Mouse (Mus musculus): Measurements from ENCODE around the gene Cyp2f2.

- TF ChIP-seq POLR2A (IDR thresholded peaks at IDR 0.05; ENCODE audit: control insufficient read depth, extremely low read depth, insufficient read depth, low read length, poor library complexity), result no peak
- TF ChIP-seq CTCF (IDR thresholded peaks at IDR 0.05; ENCODE audit: borderline replicate concordance, control insufficient read depth, extremely low read depth, insufficient read depth, low read length, poor library complexity), result no peak
These were observed 58.2 kb downstream of the Cyp2f2 start for GRCm38 (mm10) chr7:27177942-27178323.
